Mouse (Mus musculus) thymus, postnatal 10 days (tissue): Measurements from ENCODE around the gene Tbr1.

ENCODE experiments used
- DNase-seq, 2 experiments: peaks; one replicate each; pipeline ENCODE4 v3.0.0; 2021; ENCODE audit warnings: low spot score in 2 of 2

Gene Tbr1

DNA sequence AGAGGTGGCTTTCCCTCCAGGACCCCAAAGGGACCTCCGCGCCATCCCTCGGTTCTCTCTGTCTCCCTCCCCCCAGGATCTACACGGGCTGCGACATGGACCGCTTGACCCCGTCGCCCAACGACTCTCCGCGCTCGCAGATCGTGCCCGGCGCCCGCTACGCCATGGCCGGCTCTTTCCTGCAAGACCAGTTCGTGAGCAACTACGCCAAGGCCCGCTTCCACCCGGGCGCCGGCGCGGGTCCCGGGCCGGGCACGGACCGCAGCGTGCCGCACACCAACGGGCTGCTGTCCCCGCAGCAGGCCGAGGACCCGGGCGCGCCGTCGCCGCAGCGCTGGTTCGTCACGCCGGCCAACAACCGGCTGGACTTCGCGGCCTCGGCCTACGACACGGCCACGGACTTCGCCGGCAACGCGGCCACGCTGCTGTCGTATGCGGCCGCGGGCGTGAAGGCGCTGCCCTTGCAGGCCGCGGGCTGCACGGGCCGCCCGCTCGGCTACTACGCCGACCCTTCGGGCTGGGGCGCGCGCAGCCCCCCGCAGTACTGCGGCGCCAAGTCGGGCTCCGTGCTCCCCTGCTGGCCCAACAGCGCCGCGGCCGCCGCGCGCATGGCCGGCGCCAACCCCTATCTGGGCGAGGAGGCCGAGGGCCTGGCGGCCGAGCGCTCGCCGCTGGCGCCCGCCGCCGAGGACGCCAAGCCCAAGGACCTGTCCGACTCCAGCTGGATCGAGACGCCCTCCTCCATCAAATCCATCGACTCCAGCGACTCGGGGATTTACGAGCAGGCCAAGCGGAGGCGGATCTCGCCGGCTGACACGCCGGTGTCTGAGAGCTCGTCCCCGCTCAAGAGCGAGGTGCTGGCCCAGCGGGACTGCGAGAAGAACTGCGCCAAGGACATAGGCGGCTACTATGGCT is 9.0 kb downstream of the Tbr1 start:
- no peak for DNase-seq

- DNase-seq: no peak
Observed at GRCm38 (mm10) chr2:61812536-61812935, 9.8 kb downstream of the Tbr1 start.

GRCm38 (mm10) chr2:61813106-61813505 is 10.4 kb downstream of the Tbr1 start:
- no peak for DNase-seq

DNA sequence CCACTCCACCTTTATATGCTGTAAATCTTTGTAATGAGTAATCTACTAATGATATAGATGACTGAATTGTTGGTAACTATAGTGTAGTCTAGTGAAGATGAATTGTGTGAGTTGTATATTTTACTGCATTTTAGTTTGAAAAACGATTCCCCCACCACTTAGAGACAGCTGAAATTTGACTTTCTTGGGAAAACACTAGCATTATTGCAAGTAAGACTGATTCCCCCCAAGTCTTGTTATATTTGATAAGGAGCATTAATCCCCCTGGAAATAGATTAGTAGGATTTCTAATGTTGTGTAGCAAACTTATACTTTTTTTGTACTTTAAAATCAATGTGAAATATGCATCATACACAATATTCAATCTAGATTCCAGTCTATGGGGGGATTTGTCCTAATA is 10.8 kb downstream of the Tbr1 start:
- no peak for DNase-seq

- no peak for DNase-seq
Observed at GRCm38 (mm10) chr2:61814548-61815473, 12.1 kb downstream of the Tbr1 start.

- no peak for DNase-seq
Observed at GRCm38 (mm10) chr2:61815583-61816313, 13.0 kb downstream of the Tbr1 start.

- DNase-seq: no peak
Observed at GRCm38 (mm10) chr2:61818197-61818596, 15.5 kb downstream of the Tbr1 start.

GRCm38 (mm10) chr2:61820203-61820602 is 17.5 kb downstream of the Tbr1 start:
- no peak for DNase-seq

- no peak for DNase-seq
Observed at GRCm38 (mm10) chr2:61823426-61824140, 20.9 kb downstream of the Tbr1 start.

GRCm38 (mm10) chr2:61837243-61837806 is 34.6 kb downstream of the Tbr1 start:
- DNase-seq: no peak
